Mouse (Mus musculus): Measurements from ENCODE around the gene B4galt2. TPM values are rescaled to one million over a fixed set of nuclear protein-coding genes. Genes with fewer than 3 reads are reported as not detected.

B4galt2 gene
- polyA plus RNA-seq, 1 experiment from 2014 or later: 10.5 TPM

Other genes starting within 250 kb of the B4galt2 start
- gene Dmap1, start 201.2 kb downstream of the B4galt2 start, polyA plus RNA-seq (2014; fragmentation: Nextera tagmentation; extraction: Ambion mirVana): 56.7 and 59.0 TPM in 2 replicates
- not detected in 2 replicates for gene Gm12845, start 159.1 kb downstream of the B4galt2 start, polyA plus RNA-seq (2014; fragmentation: Nextera tagmentation; extraction: Ambion mirVana)
- gene Klf17, start 117.8 kb downstream of the B4galt2 start, polyA plus RNA-seq (2014; fragmentation: Nextera tagmentation; extraction: Ambion mirVana): not detected in 2 replicates
- 21.7 and 26.3 TPM in 2 replicates for gene Slc6a9, start 49.0 kb downstream of the B4galt2 start, polyA plus RNA-seq (2014; fragmentation: Nextera tagmentation; extraction: Ambion mirVana)
- 1.1 and 1.5 TPM in 2 replicates for gene Ccdc24, start 10.9 kb downstream of the B4galt2 start, polyA plus RNA-seq (2014; fragmentation: Nextera tagmentation; extraction: Ambion mirVana)
- gene Atp6v0b, start 3.8 kb upstream of the B4galt2 start, polyA plus RNA-seq (2014; fragmentation: Nextera tagmentation; extraction: Ambion mirVana): 212 and 229 TPM in 2 replicates
- gene Dph2, start 8.5 kb upstream of the B4galt2 start, polyA plus RNA-seq (2014; fragmentation: Nextera tagmentation; extraction: Ambion mirVana): 21.9 and 23.1 TPM in 2 replicates
- gene Ipo13, start 31.5 kb upstream of the B4galt2 start, polyA plus RNA-seq (2014; fragmentation: Nextera tagmentation; extraction: Ambion mirVana): 42.7 and 44.2 TPM in 2 replicates
- 0.74 and 1.2 TPM in 2 replicates for gene Artn, start 46.3 kb upstream of the B4galt2 start, polyA plus RNA-seq (2014; fragmentation: Nextera tagmentation; extraction: Ambion mirVana)